ENCODE assay signal across 29 mouse cellular contexts in the genomic region with DNA sequence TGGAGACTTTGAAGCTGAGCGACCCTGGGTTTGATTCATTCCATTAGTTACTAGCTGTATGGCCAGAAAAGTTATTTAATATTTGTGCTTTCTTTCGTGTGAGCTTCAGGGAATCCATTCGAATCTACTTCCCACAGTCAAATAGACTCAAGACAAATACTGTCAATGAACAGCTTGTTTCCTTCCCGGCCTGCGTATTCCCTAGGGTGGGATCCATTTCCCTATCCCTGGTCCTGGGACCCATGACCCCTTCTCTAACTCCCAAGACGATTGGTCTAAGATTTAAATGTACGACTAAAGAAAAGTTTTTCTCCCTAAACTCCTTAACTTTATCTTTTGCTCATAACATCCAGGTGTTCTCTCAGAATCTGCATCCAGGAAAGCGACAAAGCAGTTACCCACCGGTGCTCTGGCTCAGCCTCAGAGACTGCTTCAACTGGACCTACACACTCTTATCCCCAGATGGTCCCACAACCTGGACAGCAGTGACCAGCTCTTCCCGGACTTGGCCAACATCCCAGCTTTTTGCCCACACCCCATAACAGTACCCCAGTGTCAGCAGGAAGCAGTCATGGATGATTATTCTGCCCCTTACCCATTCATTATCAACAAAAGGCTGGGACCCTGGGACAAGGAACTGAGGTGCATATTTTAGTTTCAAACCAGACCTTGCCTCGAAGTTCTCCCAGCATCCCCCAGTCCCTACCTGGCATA. TPM values are rescaled to one million over a fixed set of nuclear protein-coding genes. Genes with fewer than 3 reads are reported as not detected.
"Had no signal": no experiment of that assay in that cellular context is flagged by ENCODE, and none has a peak within 500 bp of the region (broad histone marks: within the 10 kb centered on the region; RNA-seq: fewer than 3 reads in every experiment).

No protein-coding gene starts in this region.

- H3K4me3 ChIP-seq: gastrocnemius, adult 2 months; heart, adult 2 months; heart, embryonic 12.5 days; hindbrain, embryonic 10.5 days; hindbrain, embryonic 12.5 days; intestine, embryonic 15.5 days; layer of hippocampus, adult 2 months; left cerebral cortex, adult 2 months; limb, embryonic 10.5 days; limb, embryonic 12.5 days; liver, embryonic 13.5 days; liver, embryonic 15.5 days had no signal

- DNase-seq: gastrocnemius, adult 2 months; gastrocnemius, postnatal 10 days; gastrocnemius, postnatal 25 days; heart, adult 2 months; heart, postnatal 10 days; heart, postnatal 4 days; kidney, adult 18-20 months; kidney, adult 8-10 months; kidney, postnatal 14 days; liver; liver, embryonic 13.5 days; liver, postnatal 0 days had no signal

- H3K9ac ChIP-seq: heart, embryonic 12.5 days; hindbrain, embryonic 12.5 days; hindbrain, embryonic 14.5 days; intestine, embryonic 15.5 days; limb, embryonic 12.5 days; liver, embryonic 13.5 days; liver, embryonic 15.5 days; liver, postnatal 0 days had no signal

- H3K36me3 ChIP-seq: heart, embryonic 12.5 days; hindbrain, embryonic 10.5 days; hindbrain, embryonic 12.5 days; intestine, embryonic 15.5 days; limb, embryonic 10.5 days; limb, embryonic 12.5 days; liver, embryonic 13.5 days; liver, embryonic 15.5 days had no signal

- H3K4me2 ChIP-seq: heart, embryonic 12.5 days; hindbrain, embryonic 12.5 days; hindbrain, embryonic 14.5 days; intestine, embryonic 15.5 days; limb, embryonic 12.5 days; liver, embryonic 11.5 days; liver, embryonic 13.5 days; liver, embryonic 15.5 days had no signal

- ATAC-seq: hindbrain, embryonic 16.5 days; inflammation-experienced regulatory T-cells, adult 6 months; intestine, embryonic 15.5 days; intestine, postnatal 0 days; liver, postnatal 0 days had no signal

- H3K27ac ChIP-seq: heart, adult 2 months; hindbrain, embryonic 10.5 days; hindbrain, embryonic 12.5 days; hindbrain, embryonic 14.5 days; intestine, embryonic 15.5 days; layer of hippocampus, adult 2 months; left cerebral cortex, adult 2 months; limb, embryonic 10.5 days; limb, embryonic 12.5 days; liver, embryonic 13.5 days; liver, embryonic 15.5 days had no signal

- H3K27me3 ChIP-seq: heart, embryonic 12.5 days; hindbrain, embryonic 12.5 days; intestine, embryonic 15.5 days; limb, embryonic 12.5 days; liver, embryonic 15.5 days had no signal

- H3K9me3 ChIP-seq: heart, embryonic 12.5 days; hindbrain, embryonic 10.5 days; hindbrain, embryonic 12.5 days; intestine, embryonic 15.5 days; limb, embryonic 10.5 days; limb, embryonic 12.5 days; liver, embryonic 13.5 days; liver, embryonic 15.5 days had no signal

- H3K4me1 ChIP-seq: intestine, embryonic 15.5 days had no signal

RNA-seq across cellular contexts. Expression of gene Chrm5, which starts 10.1 kb away (rescaled TPM):
- polyA plus RNA-seq: heart, adult 2 months; heart, embryonic 12.5 days; heart, embryonic 14.5 days; heart, embryonic 16.5 days; hindbrain, embryonic 10.5 days; inflammation-experienced regulatory T-cells, adult 6 months; intestine, postnatal 0 days; limb, embryonic 10.5 days; limb, embryonic 12.5 days; limb, embryonic 14.5 days; liver, embryonic 11.5 days; liver, embryonic 13.5 days; liver, embryonic 15.5 days; liver, postnatal 0 days had no signal
